Mouse (Mus musculus) brain, embryonic 14.5 days (tissue): Measurements from ENCODE around the gene Apex2.

Experiments used
- CTCF ChIP-seq: fragments of 200-500 bp; IDR thresholded peaks from 2 replicates; pipeline ENCODE4 v1.5.1; 2012; ENCODE audit warnings: inconsistent platforms, mild to moderate bottlenecking, moderate library complexity, borderline replicate concordance; ENCODE audit not compliant: insufficient read depth, insufficient read length; ENCODE audit errors: extremely low read depth
- POLR2A ChIP-seq: fragments of 200-500 bp; IDR thresholded peaks from 2 replicates; pipeline ENCODE4 v1.6.1; 2012; ENCODE audit warnings: mild to moderate bottlenecking, inconsistent platforms, borderline replicate concordance; ENCODE audit not compliant: poor library complexity, insufficient read depth, insufficient read length, severe bottlenecking; ENCODE audit errors: extremely low read depth

GRCm38 (mm10) chrX:150595016-150595760, 5.5 kb upstream of the Apex2 start:
- TF ChIP-seq POLR2A (no peak), CTCF (no peak)
